Mouse (Mus musculus) MEL (cell line): Measurements from ENCODE around the gene Myh3. TPM values are rescaled to one million over a fixed set of nuclear protein-coding genes. Genes with fewer than 3 reads are reported as not detected.

Experiments used
- DNase-seq: peaks from one replicate; pipeline ENCODE4 v3.0.0; 2011; ENCODE audit warnings: low read depth, low spot score
- H3K27ac ChIP-seq: 2 replicates; pipeline ENCODE4 v1.5.1; 2012; ENCODE audit warnings: low read depth, mild to moderate bottlenecking, control low read depth, low read length, moderate library complexity; ENCODE audit not compliant: control insufficient read depth
- H3K27me3 ChIP-seq, 2 experiments: fragments of 150-350 bp in 1 of 2; sonication (generic) in 1 of 2; 2 replicates each; pipeline ENCODE4 v1.6.1; 2012; ENCODE audit warnings: low read length in 2 of 2, mild to moderate bottlenecking in 2 of 2, improper control_type of control experiment in 1 of 2, moderate library complexity in 1 of 2; ENCODE audit not compliant: insufficient read depth in 2 of 2, control insufficient read depth in 1 of 2
- H3K36me3 ChIP-seq, 2 experiments: 2 replicates each; pipeline ENCODE4 v1.6.1; 2012 to 2014; ENCODE audit warnings: low read length in 2 of 2, improper control_type of control experiment in 1 of 2, inconsistent platforms in 1 of 2, mild to moderate bottlenecking in 1 of 2; ENCODE audit not compliant: insufficient read depth in 2 of 2, control insufficient read depth in 1 of 2
- H3K4me1 ChIP-seq, 2 experiments: fragments of 150-350 bp in 1 of 2; sonication (generic) in 1 of 2; 2 replicates each; pipeline ENCODE4 v1.6.1; 2012; ENCODE audit warnings: low read length in 2 of 2, improper control_type of control experiment in 1 of 2, mild to moderate bottlenecking in 1 of 2; ENCODE audit not compliant: insufficient read depth in 2 of 2, control insufficient read depth in 1 of 2
- H3K4me3 ChIP-seq, 2 experiments: fragments of 150-350 bp in 1 of 2; sonication (generic) in 1 of 2; 2 replicates each; pipeline ENCODE4 v1.5.1; 2012; ENCODE audit warnings: low read depth in 2 of 2, low read length in 2 of 2, mild to moderate bottlenecking in 2 of 2, moderate library complexity in 2 of 2, control low read depth in 1 of 2, improper control_type of control experiment in 1 of 2; ENCODE audit not compliant: control insufficient read depth in 1 of 2, insufficient read depth in 1 of 2
- H3K79me2 ChIP-seq: 2 replicates; pipeline ENCODE4 v1.6.1; 2012; ENCODE audit warnings: mild to moderate bottlenecking, low read length, moderate library complexity; ENCODE audit not compliant: control insufficient read depth, poor library complexity, insufficient read depth
- H3K9ac ChIP-seq: 2 replicates; pipeline ENCODE4 v1.6.1; 2012; ENCODE audit warnings: low read depth, mild to moderate bottlenecking, control low read depth, low read length, moderate library complexity; ENCODE audit not compliant: control insufficient read depth, poor library complexity, severe bottlenecking
- H3K9me3 ChIP-seq: fragments of 150-350 bp; sonication (generic); replicated peaks from 2 replicates; pipeline ENCODE4 v1.6.1; 2012; ENCODE audit warnings: mild to moderate bottlenecking, low read length, improper control_type of control experiment, moderate library complexity; ENCODE audit not compliant: insufficient read depth
- BHLHE40 ChIP-seq: IDR thresholded peaks from 2 replicates; pipeline ENCODE4 v1.6.1; 2012; ENCODE audit warnings: low read depth, mild to moderate bottlenecking, inconsistent platforms, low read length, improper control_type of control experiment, borderline replicate concordance
- CHD1 ChIP-seq: IDR thresholded peaks from 2 replicates; pipeline ENCODE4 v1.6.1; 2012; ENCODE audit warnings: low read depth, mild to moderate bottlenecking, inconsistent platforms, low read length, improper control_type of control experiment
- CTCF ChIP-seq, 3 experiments: IDR thresholded peaks in 2 of 3; conservative IDR thresholded peaks in 1 of 3; 2 replicates each; pipeline ENCODE4 v1.5.1; 2011 to 2012; ENCODE audit warnings: low read length in 3 of 3, low read depth in 2 of 3, mild to moderate bottlenecking in 2 of 3, improper control_type of control experiment in 1 of 3, inconsistent platforms in 1 of 3, mixed read lengths in 1 of 3, moderate library complexity in 1 of 3; ENCODE audit not compliant: control insufficient read depth in 1 of 3, insufficient read depth in 1 of 3, poor library complexity in 1 of 3, severe bottlenecking in 1 of 3
- ELF1 ChIP-seq: IDR thresholded peaks from 2 replicates; pipeline ENCODE4 v1.6.1; 2014; ENCODE audit warnings: low read depth, mild to moderate bottlenecking, inconsistent platforms, low read length, improper control_type of control experiment, moderate library complexity
- GABPA ChIP-seq: IDR thresholded peaks from 2 replicates; pipeline ENCODE4 v1.6.1; 2012; ENCODE audit warnings: low read depth, mild to moderate bottlenecking, inconsistent platforms, low read length, improper control_type of control experiment, moderate library complexity
- GATA1 ChIP-seq: IDR thresholded peaks from 2 replicates; pipeline ENCODE4 v1.6.1; 2011; ENCODE audit warnings: low read depth, low read length, improper control_type of control experiment
- JUND ChIP-seq: IDR thresholded peaks from 2 replicates; pipeline ENCODE4 v1.6.1; 2011; ENCODE audit warnings: low read depth, mild to moderate bottlenecking, improper control_type of control experiment, low read length
- MAX ChIP-seq: IDR thresholded peaks from 2 replicates; pipeline ENCODE4 v1.6.1; 2011; ENCODE audit warnings: low read length, improper control_type of control experiment
- MEF2A ChIP-seq: IDR thresholded peaks from 2 replicates; pipeline ENCODE4 v1.6.1; 2014; ENCODE audit warnings: low read depth, mild to moderate bottlenecking, inconsistent platforms, low read length, improper control_type of control experiment; ENCODE audit not compliant: poor library complexity, insufficient replicate concordance, severe bottlenecking; ENCODE audit errors: extremely low read depth
- MXI1 ChIP-seq: IDR thresholded peaks from 2 replicates; pipeline ENCODE4 v1.6.1; 2011; ENCODE audit warnings: mild to moderate bottlenecking, low read depth, low read length, improper control_type of control experiment
- MYB ChIP-seq: IDR thresholded peaks from 2 replicates; pipeline ENCODE4 v1.6.1; 2011; ENCODE audit warnings: mild to moderate bottlenecking, low read depth, low read length, improper control_type of control experiment
- MYC ChIP-seq: IDR thresholded peaks from 2 replicates; pipeline ENCODE4 v1.6.1; 2011; ENCODE audit warnings: low read depth, mild to moderate bottlenecking, low read length, improper control_type of control experiment, moderate library complexity
- NRF1 ChIP-seq: IDR thresholded peaks from 2 replicates; pipeline ENCODE4 v1.6.1; 2014; ENCODE audit warnings: low read depth, mild to moderate bottlenecking, inconsistent platforms, low read length, improper control_type of control experiment, moderate library complexity; ENCODE audit not compliant: poor library complexity, insufficient read depth, severe bottlenecking
- POLR2A ChIP-seq, 2 experiments: IDR thresholded peaks; 2 replicates each; pipeline ENCODE4 v1.6.1; 2011 to 2012; ENCODE audit warnings: low read length in 2 of 2, mild to moderate bottlenecking in 2 of 2, control low read depth in 1 of 2, improper control_type of control experiment in 1 of 2, low read depth in 1 of 2, moderate library complexity in 1 of 2; ENCODE audit not compliant: control insufficient read depth in 1 of 2, insufficient read depth in 1 of 2, poor library complexity in 1 of 2
- POLR2AphosphoS2 ChIP-seq: IDR thresholded peaks from 2 replicates; pipeline ENCODE4 v1.6.1; 2011; ENCODE audit warnings: low read length, improper control_type of control experiment
- POLR2AphosphoS5 ChIP-seq: IDR thresholded peaks from 2 replicates; pipeline ENCODE4 v1.6.1; 2012; ENCODE audit warnings: low read depth, borderline replicate concordance, mild to moderate bottlenecking, inconsistent platforms, low read length, moderate library complexity, mixed read lengths
- RAD21 ChIP-seq: IDR thresholded peaks from 2 replicates; pipeline ENCODE4 v1.6.1; 2011; ENCODE audit warnings: mild to moderate bottlenecking, low read depth, low read length, improper control_type of control experiment
- RCOR1 ChIP-seq: IDR thresholded peaks from 2 replicates; pipeline ENCODE4 v1.6.1; 2012; ENCODE audit warnings: low read depth, mild to moderate bottlenecking, inconsistent platforms, low read length, improper control_type of control experiment
- TAL1 ChIP-seq: IDR thresholded peaks from 2 replicates; pipeline ENCODE4 v1.6.1; 2012; ENCODE audit warnings: mild to moderate bottlenecking, inconsistent platforms, low read length, moderate library complexity, mixed read lengths
- TBP ChIP-seq: IDR thresholded peaks from 2 replicates; pipeline ENCODE4 v1.8.0; 2011; ENCODE audit warnings: low read depth, low read length, improper control_type of control experiment
- TCF12 ChIP-seq: IDR thresholded peaks from 2 replicates; pipeline ENCODE4 v1.6.1; 2014; ENCODE audit warnings: low read depth, mild to moderate bottlenecking, inconsistent platforms, low read length, improper control_type of control experiment, moderate library complexity
- UBTF ChIP-seq: IDR thresholded peaks from 2 replicates; pipeline ENCODE4 v1.6.1; 2012; ENCODE audit warnings: low read depth, mild to moderate bottlenecking, inconsistent platforms, low read length, improper control_type of control experiment, moderate library complexity, borderline replicate concordance; ENCODE audit not compliant: insufficient read depth
- USF1 ChIP-seq: IDR thresholded peaks from 2 replicates; pipeline ENCODE4 v1.6.1; 2014; ENCODE audit warnings: low read depth, mild to moderate bottlenecking, inconsistent platforms, low read length, improper control_type of control experiment, moderate library complexity
- ZC3H11A ChIP-seq: IDR thresholded peaks from 2 replicates; pipeline ENCODE4 v1.6.1; 2012; ENCODE audit warnings: low read depth, mild to moderate bottlenecking, inconsistent platforms, low read length, improper control_type of control experiment
- ZMIZ1 ChIP-seq: IDR thresholded peaks from 2 replicates; pipeline ENCODE4 v1.6.1; 2012; ENCODE audit warnings: low read depth, mild to moderate bottlenecking, inconsistent platforms, low read length, improper control_type of control experiment, moderate library complexity
- ZNF384 ChIP-seq: IDR thresholded peaks from 2 replicates; pipeline ENCODE4 v1.6.1; 2012; ENCODE audit warnings: low read depth, mild to moderate bottlenecking, inconsistent platforms, low read length, improper control_type of control experiment
- polyA plus RNA-seq, 2 experiments: library from polyadenylated mRNA; stranded (reverse) in 1 of 2; unstranded in 1 of 2; fragments of >175 nt in 1 of 2; fragments of >200 nt in 1 of 2; gene quantifications; 2 replicates each; pipeline versions ENCODE4 v1.2.1 to v1.2.4; 2012; ENCODE audit warnings: low replicate concordance in 2 of 2, low read depth in 1 of 2; ENCODE audit not compliant: insufficient read length in 2 of 2, insufficient read depth in 1 of 2, missing spikeins in 1 of 2
- total RNA-seq: library from RNA; depleted of rRNA; stranded (reverse); fragments of 300-350 nt; gene quantifications from 2 replicates; pipeline ENCODE4 v1.2.3, GENCODE M21; 2012

The Myh3 gene
- total and polyA plus RNA-seq, 3 experiments = 0.81 to 1.7 TPM; not detected in 1

DNA sequence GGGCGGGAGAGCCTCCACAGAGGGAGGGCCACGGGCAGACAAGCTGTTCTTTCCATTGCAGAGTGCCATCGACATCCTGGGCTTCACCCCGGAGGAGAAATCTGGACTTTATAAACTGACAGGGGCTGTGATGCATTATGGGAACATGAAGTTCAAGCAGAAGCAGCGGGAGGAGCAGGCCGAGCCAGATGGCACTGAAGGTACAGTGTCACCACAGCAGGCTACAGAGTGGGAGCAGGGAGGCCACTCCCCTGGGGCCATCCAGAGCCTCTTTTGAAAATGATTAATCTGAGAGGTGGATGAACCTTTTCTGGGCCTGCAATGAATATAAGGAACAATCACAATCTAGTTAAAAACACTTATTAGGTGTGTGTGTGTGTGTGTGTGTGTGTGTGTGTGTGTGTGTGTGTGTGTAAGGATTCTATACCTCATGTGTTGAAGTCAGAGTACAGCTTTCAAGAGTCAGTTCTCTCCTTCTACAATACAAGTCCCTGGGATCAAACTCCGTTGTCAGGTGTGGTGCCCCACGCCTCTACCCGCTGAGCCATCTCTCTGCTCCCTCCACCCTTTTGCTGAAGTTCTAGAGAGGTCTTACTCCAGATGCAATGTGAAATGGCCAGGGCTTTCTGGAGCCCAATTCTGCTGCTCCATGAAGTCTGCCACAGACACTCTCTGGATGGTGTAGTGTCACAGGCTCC, 8.5 kb downstream of the Myh3 start:
- Histone ChIP-seq H3K4me1 (peaks cover 6 to 10% of the 10 kb centered on the region in 2 experiments; a peak in 3 of 4 replicates), H3K36me3 (peaks cover 0 to 2% of the 10 kb centered on the region in 2 experiments; a peak in 1 of 4 replicates), H3K27ac (no peak overlapping the region), H3K4me3 (no peak overlapping the region), H3K27me3 (no peaks in the 10 kb centered on the region), H3K9me3 (no peaks in the 10 kb centered on the region), H3K79me2 (no peaks in the 10 kb centered on the region), H3K9ac (no peak overlapping the region)
- TF ChIP-seq RAD21 (no peak), USF1 (no peak), TBP (no peak), ZMIZ1 (no peak), RCOR1 (no peak), NRF1 (no peak), ZNF384 (no peak), BHLHE40 (no peak), CTCF (IDR thresholded peaks at IDR 0.05 in 2 of 3, conservative IDR thresholded peaks at IDR 0.05 in 1 of 3; ENCODE audit: control insufficient read depth in 1 of 3, insufficient read depth in 1 of 3, low read depth in 2 of 3, low read length in 3 of 3, poor library complexity in 1 of 3, severe bottlenecking in 1 of 3) (no peak), JUND (no peak), UBTF (no peak), ELF1 (no peak)
- DNase-seq = no peak

DNA sequence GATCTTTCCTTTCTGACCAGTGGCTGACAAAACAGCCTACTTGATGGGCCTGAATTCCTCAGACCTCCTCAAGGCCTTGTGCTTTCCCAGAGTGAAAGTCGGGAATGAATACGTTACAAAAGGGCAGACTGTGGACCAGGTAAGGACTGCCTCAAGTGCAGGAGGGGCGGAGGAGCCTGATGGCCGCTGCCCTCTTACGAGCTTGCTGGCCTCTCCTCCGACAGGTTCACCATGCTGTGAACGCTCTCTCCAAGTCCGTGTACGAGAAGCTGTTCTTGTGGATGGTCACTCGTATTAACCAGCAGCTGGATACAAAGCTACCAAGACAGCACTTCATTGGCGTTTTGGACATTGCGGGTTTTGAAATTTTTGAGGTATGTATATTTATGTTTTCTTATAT, 9.1 kb downstream of the Myh3 start:
- H3K9me3 ChIP-seq = no peaks in the 10 kb centered on the region
- peaks cover 0 to 1% of the 10 kb centered on the region in 2 experiments; a peak in 1 of 4 replicates for H3K36me3 ChIP-seq
- peaks cover 0 to 8% of the 10 kb centered on the region in 2 experiments; a peak in 2 of 4 replicates for H3K4me1 ChIP-seq
- no peaks in the 10 kb centered on the region for H3K27me3 ChIP-seq
- no peak for DNase-seq
- H3K27ac ChIP-seq = no peak overlapping the region
- no peak overlapping the region for H3K9ac ChIP-seq
- no peaks in the 10 kb centered on the region for H3K79me2 ChIP-seq
- no peak overlapping the region for H3K4me3 ChIP-seq
- TF ChIP-seq GATA1 = no peak
- TF ChIP-seq BHLHE40 = no peak
- TF ChIP-seq MYB = no peak
- TF ChIP-seq MEF2A = no peak
- TF ChIP-seq USF1 = no peak
- no peak for TF ChIP-seq POLR2AphosphoS2
- no peak for TF ChIP-seq ZNF384
- no peak for TF ChIP-seq TBP
- no peak for TF ChIP-seq MAX
- no peak for TF ChIP-seq POLR2AphosphoS5
- TF ChIP-seq GABPA = no peak
- TF ChIP-seq ZC3H11A = no peak
- no peak for TF ChIP-seq TAL1
- no peak for TF ChIP-seq RAD21
- no peak for TF ChIP-seq CTCF (IDR thresholded peaks at IDR 0.05 in 2 of 3, conservative IDR thresholded peaks at IDR 0.05 in 1 of 3; ENCODE audit: control insufficient read depth in 1 of 3, insufficient read depth in 1 of 3, low read depth in 2 of 3, low read length in 3 of 3, poor library complexity in 1 of 3, severe bottlenecking in 1 of 3)
- no peak for TF ChIP-seq CHD1
- TF ChIP-seq POLR2A (IDR thresholded peaks at IDR 0.05; ENCODE audit: control insufficient read depth in 1 of 2, insufficient read depth in 1 of 2, low read depth in 1 of 2, low read length in 2 of 2, poor library complexity in 1 of 2) = no peak
- no peak for TF ChIP-seq TCF12
- TF ChIP-seq MXI1 = no peak
- no peak for TF ChIP-seq MYC
